Mouse (Mus musculus): ENCODE data around the gene Iffo2. TPM values are rescaled to one million over a fixed set of nuclear protein-coding genes. Genes with fewer than 3 reads are reported as not detected.

The Iffo2 gene
- total and polyA plus RNA-seq, 3 experiments: 0.38 to 3.0 (median 0.60) TPM

- dilution Hi-C loops (cut with MboI; ENCODE audit: extremely low pct_ligation_motif_present, extremely low pct_unique_long_range_greater_than_20kb, low sequenced_read_pairs): no loop called here
- no peaks in the 10 kb centered on the region for H3K79me2 ChIP-seq (replicated peaks; ENCODE audit: control insufficient read depth, extremely low read depth, insufficient read depth, poor library complexity, severe bottlenecking)
- H3K4me2 ChIP-seq (ENCODE audit: insufficient read depth, low read depth, poor library complexity, severe bottlenecking): no peak overlapping the region
- peaks cover 7% of the 10 kb centered on the region for H3K9me3 ChIP-seq (replicated peaks; ENCODE audit: low read length)
- no peak overlapping the region for H3K4me3 ChIP-seq (replicated peaks in 1 of 3; ENCODE audit: low read depth in 2 of 3, low read length in 2 of 3, poor library complexity in 1 of 3)
- DNase-seq (ENCODE audit: extremely low read depth): no peak
- H3K4me1 ChIP-seq (ENCODE audit: control insufficient read depth in 1 of 2, insufficient read depth in 2 of 2): peaks cover 13 to 34% of the 10 kb centered on the region in 2 experiments
- H3K36me3 ChIP-seq (replicated peaks in 1 of 2; ENCODE audit: control insufficient read depth in 1 of 2, insufficient read depth in 1 of 2, low read length in 1 of 2): no peaks in the 10 kb centered on the region
- peaks cover 9% of the 10 kb centered on the region for H3K27me3 ChIP-seq (replicated peaks)
- no peak for TF ChIP-seq NRF1 (IDR thresholded peaks at IDR 0.05; ENCODE audit: low read depth, low read length)
- TF ChIP-seq NELFE (IDR thresholded peaks at IDR 0.05; ENCODE audit: low read depth, low read length): no peak
- no peak for TF ChIP-seq ELF1 (IDR thresholded peaks at IDR 0.05; ENCODE audit: low read depth, low read length)
- no peak for TF ChIP-seq SMC3 (IDR thresholded peaks at IDR 0.05; ENCODE audit: low read depth, low read length)
- TF ChIP-seq MXI1 (IDR thresholded peaks at IDR 0.05; ENCODE audit: low read depth, low read length): no peak
- TF ChIP-seq EP300 (IDR thresholded peaks at IDR 0.05; ENCODE audit: low read length): no peak
- TF ChIP-seq CTCF (conservative IDR thresholded peaks at IDR 0.05 in 1 of 2, IDR thresholded peaks at IDR 0.05 in 1 of 2; ENCODE audit: low read depth in 2 of 2, low read length in 2 of 2): no peak
- no peak for TF ChIP-seq MYC (IDR thresholded peaks at IDR 0.05; ENCODE audit: low read depth, low read length)
- TF ChIP-seq MAZ (IDR thresholded peaks at IDR 0.05; ENCODE audit: low read depth, low read length): no peak
- TF ChIP-seq USF2 (conservative IDR thresholded peaks at IDR 0.05; ENCODE audit: low read depth, low read length): no peak
- no peak for TF ChIP-seq KAT2A (IDR thresholded peaks at IDR 0.05; ENCODE audit: insufficient replicate concordance, low read length)
- TF ChIP-seq TCF12 (IDR thresholded peaks at IDR 0.05; ENCODE audit: low read depth, low read length): no peak
- TF ChIP-seq GABPA (IDR thresholded peaks at IDR 0.05; ENCODE audit: insufficient replicate concordance, low read depth, low read length): no peak
- TF ChIP-seq IRF4 (IDR thresholded peaks at IDR 0.05; ENCODE audit: low read depth, low read length): no peak
- TF ChIP-seq RCOR1 (conservative IDR thresholded peaks at IDR 0.05; ENCODE audit: low read depth, low read length): no peak
- no peak for TF ChIP-seq ETS1 (conservative IDR thresholded peaks at IDR 0.05; ENCODE audit: low read depth, low read length)
- in situ Hi-C loops (cut with MboI; ENCODE audit: low pct_ligation_motif_present, low pct_unique_long_range_greater_than_20kb, low sequenced_read_pairs): no loop called here
- no peak overlapping the region for H3K27ac ChIP-seq (ENCODE audit: insufficient read depth, low read depth)
- no peak overlapping the region for H3K9ac ChIP-seq (ENCODE audit: insufficient read depth, low read depth)
Observed at GRCm38 (mm10) chr4:139597286-139598284, 67.2 kb downstream of the Iffo2 start.

GRCm38 (mm10) chr4:139598356-139598755, 68.0 kb downstream of the Iffo2 start:
- no peak overlapping the region for H3K4me3 ChIP-seq (replicated peaks in 1 of 3; ENCODE audit: low read depth in 2 of 3, low read length in 2 of 3, poor library complexity in 1 of 3)
- H3K27me3 ChIP-seq (replicated peaks): peaks cover 12% of the 10 kb centered on the region
- no peaks in the 10 kb centered on the region for H3K79me2 ChIP-seq (replicated peaks; ENCODE audit: control insufficient read depth, extremely low read depth, insufficient read depth, poor library complexity, severe bottlenecking)
- no peaks in the 10 kb centered on the region for H3K36me3 ChIP-seq (replicated peaks in 1 of 2; ENCODE audit: control insufficient read depth in 1 of 2, insufficient read depth in 1 of 2, low read length in 1 of 2)
- peaks cover 7% of the 10 kb centered on the region for H3K9me3 ChIP-seq (replicated peaks; ENCODE audit: low read length)
- H3K4me1 ChIP-seq (ENCODE audit: control insufficient read depth in 1 of 2, insufficient read depth in 2 of 2): peaks cover 16 to 34% of the 10 kb centered on the region in 2 experiments
- in situ Hi-C loops (cut with MboI; ENCODE audit: low pct_ligation_motif_present, low pct_unique_long_range_greater_than_20kb, low sequenced_read_pairs): no loop called here
- no peak overlapping the region for H3K27ac ChIP-seq (ENCODE audit: insufficient read depth, low read depth)
- peak overlapping the region; percentile 19 for H3K9ac ChIP-seq (ENCODE audit: insufficient read depth, low read depth)
- no peak for DNase-seq (ENCODE audit: extremely low read depth)
- H3K4me2 ChIP-seq (ENCODE audit: insufficient read depth, low read depth, poor library complexity, severe bottlenecking): peak overlapping the region; percentile 75
- TF ChIP-seq JUN (IDR thresholded peaks at IDR 0.05; ENCODE audit: insufficient read depth, low read depth, low read length): no peak
- TF ChIP-seq CHD1 (IDR thresholded peaks at IDR 0.05; ENCODE audit: low read depth, low read length): no peak
- TF ChIP-seq ELF1 (IDR thresholded peaks at IDR 0.05; ENCODE audit: low read depth, low read length): no peak
- no peak for TF ChIP-seq KAT2A (IDR thresholded peaks at IDR 0.05; ENCODE audit: insufficient replicate concordance, low read length)
- no peak for TF ChIP-seq CTCF (conservative IDR thresholded peaks at IDR 0.05 in 1 of 2, IDR thresholded peaks at IDR 0.05 in 1 of 2; ENCODE audit: low read depth in 2 of 2, low read length in 2 of 2)
- TF ChIP-seq ZKSCAN1 (IDR thresholded peaks at IDR 0.05; ENCODE audit: borderline replicate concordance, low read depth, low read length): no peak
- no peak for TF ChIP-seq MEF2A (IDR thresholded peaks at IDR 0.05; ENCODE audit: borderline replicate concordance, low read depth, low read length)
- no peak for TF ChIP-seq EP300 (IDR thresholded peaks at IDR 0.05; ENCODE audit: low read length)
- no peak for TF ChIP-seq NELFE (IDR thresholded peaks at IDR 0.05; ENCODE audit: low read depth, low read length)
- no peak for TF ChIP-seq ZNF384 (IDR thresholded peaks at IDR 0.05; ENCODE audit: low read depth, low read length)
- TF ChIP-seq RCOR1 (conservative IDR thresholded peaks at IDR 0.05; ENCODE audit: low read depth, low read length): no peak
- TF ChIP-seq CHD2 (IDR thresholded peaks at IDR 0.05; ENCODE audit: low read length): no peak
- TF ChIP-seq SIN3A (IDR thresholded peaks at IDR 0.05; ENCODE audit: low read length): no peak
- no peak for TF ChIP-seq SMC3 (IDR thresholded peaks at IDR 0.05; ENCODE audit: low read depth, low read length)
- no peak for TF ChIP-seq MAX (IDR thresholded peaks at IDR 0.05; ENCODE audit: low read length)
- TF ChIP-seq POLR2AphosphoS2 (IDR thresholded peaks at IDR 0.05; ENCODE audit: low read depth, low read length): no peak
- TF ChIP-seq GABPA (IDR thresholded peaks at IDR 0.05; ENCODE audit: insufficient replicate concordance, low read depth, low read length): no peak
- no peak for TF ChIP-seq ZMIZ1 (IDR thresholded peaks at IDR 0.05; ENCODE audit: low read depth, low read length)
- TF ChIP-seq POLR2A (IDR thresholded peaks at IDR 0.05; ENCODE audit: low read depth, low read length): no peak
- TF ChIP-seq JUND (conservative IDR thresholded peaks at IDR 0.05; ENCODE audit: low read depth, low read length): no peak
- dilution Hi-C loops (cut with MboI; ENCODE audit: extremely low pct_ligation_motif_present, extremely low pct_unique_long_range_greater_than_20kb, low sequenced_read_pairs): no loop called here
